Mouse (Mus musculus) liver, embryonic 14.5 days (tissue): ENCODE results near the gene Sall1. TPM values are rescaled to one million over a fixed set of nuclear protein-coding genes. Genes with fewer than 3 reads are reported as not detected.

ENCODE experiments used
- ATAC-seq: fragments of 200-750 bp; cut with Nextera tagmentation; 2 replicates; pipeline ENCODE4 v1.8.0; 2017; ENCODE audit warnings: moderate number of reproducible peaks, mild to moderate bottlenecking, moderate library complexity; ENCODE audit not compliant: insufficient read depth
- DNase-seq, 3 experiments: peaks; one replicate each; pipeline ENCODE4 v3.0.0-alpha.2; 2012 to 2013; ENCODE audit warnings: low read depth in 3 of 3, low spot score in 3 of 3
- H3K27ac ChIP-seq: fragments of 300-500 bp; sonication (generic); 2 replicates; pipeline ENCODE4 v1.5.1; 2014; ENCODE audit warnings: moderate library complexity, mild to moderate bottlenecking, control low read depth, inconsistent platforms
- H3K27me3 ChIP-seq: fragments of 300-500 bp; sonication (generic); 2 replicates; pipeline ENCODE4 v1.6.1; 2014; ENCODE audit warnings: mild to moderate bottlenecking, low read length, moderate library complexity; ENCODE audit not compliant: control insufficient read depth, insufficient read depth
- H3K36me3 ChIP-seq: fragments of 300-500 bp; sonication (generic); replicated peaks from 2 replicates; pipeline ENCODE4 v1.6.1; 2014; ENCODE audit warnings: low read depth; ENCODE audit not compliant: control insufficient read depth, insufficient read depth
- H3K4me1 ChIP-seq, 2 experiments: fragments of 200-500 bp in 1 of 2; fragments of 300-500 bp in 1 of 2; sonication (generic) in 1 of 2; replicated peaks; 2 replicates each; pipeline ENCODE4 v1.6.1; 2012 to 2014; ENCODE audit warnings: antibody characterized with exemption in 1 of 2, inconsistent platforms in 1 of 2, low read length in 1 of 2; ENCODE audit not compliant: control insufficient read depth in 2 of 2, insufficient read depth in 2 of 2
- H3K4me2 ChIP-seq: fragments of 300-500 bp; sonication (generic); 2 replicates; pipeline ENCODE4 v1.6.1; 2014; ENCODE audit warnings: low read depth, mild to moderate bottlenecking, control low read depth, moderate library complexity
- H3K4me3 ChIP-seq, 2 experiments: fragments of 200-500 bp in 1 of 2; fragments of 300-500 bp in 1 of 2; sonication (generic) in 1 of 2; 2 replicates each; pipeline ENCODE4 v1.5.1; 2012 to 2014; ENCODE audit warnings: low read depth in 2 of 2, low read length in 2 of 2, mild to moderate bottlenecking in 2 of 2, control low read depth in 1 of 2, inconsistent platforms in 1 of 2, moderate library complexity in 1 of 2; ENCODE audit not compliant: insufficient read depth in 1 of 2
- H3K9ac ChIP-seq: fragments of 300-500 bp; sonication (generic); replicated peaks from 2 replicates; pipeline ENCODE4 v1.6.1; 2014; ENCODE audit warnings: mild to moderate bottlenecking, control low read depth, moderate library complexity
- H3K9me3 ChIP-seq: fragments of 300-500 bp; sonication (generic); 2 replicates; pipeline ENCODE4 v1.6.1; 2016; ENCODE audit warnings: low read length, mixed read lengths; ENCODE audit not compliant: control insufficient read depth
- CTCF ChIP-seq: IDR thresholded peaks from 2 replicates; pipeline ENCODE4 v1.5.1; 2016; ENCODE audit warnings: antibody characterized with exemption, low read depth, control low read depth
- EP300 ChIP-seq: IDR thresholded peaks from 2 replicates; pipeline ENCODE4 v1.6.1; 2016; ENCODE audit warnings: antibody characterized with exemption, low read depth
- WGBS: fragments of 180-500 bp; shearing (Covaris S2); extraction: QIAGEN DNeasy Blood & Tissue Kit; methylation state at CpG from one replicate; pipeline ENCODE4 v1.1.7; 2014; ENCODE audit not compliant: insufficient replicate concordance; 5-methylcytosine and 5-hydroxymethylcytosine counted together
- polyA plus RNA-seq, 2 experiments: library from polyadenylated mRNA; depleted of rRNA in 1 of 2; stranded (reverse) in 1 of 2; unstranded in 1 of 2; fragments of >200 nt; fragmentation: Nextera tagmentation in 1 of 2; extraction: Ambion mirVana in 1 of 2; gene quantifications; 2 replicates each; pipeline versions ENCODE4 v1.2.1 to v1.2.3; 2012 to 2014

Sall1 gene
- polyA plus RNA-seq, 2 experiments, result 1.1 to 1.6 TPM

DNA sequence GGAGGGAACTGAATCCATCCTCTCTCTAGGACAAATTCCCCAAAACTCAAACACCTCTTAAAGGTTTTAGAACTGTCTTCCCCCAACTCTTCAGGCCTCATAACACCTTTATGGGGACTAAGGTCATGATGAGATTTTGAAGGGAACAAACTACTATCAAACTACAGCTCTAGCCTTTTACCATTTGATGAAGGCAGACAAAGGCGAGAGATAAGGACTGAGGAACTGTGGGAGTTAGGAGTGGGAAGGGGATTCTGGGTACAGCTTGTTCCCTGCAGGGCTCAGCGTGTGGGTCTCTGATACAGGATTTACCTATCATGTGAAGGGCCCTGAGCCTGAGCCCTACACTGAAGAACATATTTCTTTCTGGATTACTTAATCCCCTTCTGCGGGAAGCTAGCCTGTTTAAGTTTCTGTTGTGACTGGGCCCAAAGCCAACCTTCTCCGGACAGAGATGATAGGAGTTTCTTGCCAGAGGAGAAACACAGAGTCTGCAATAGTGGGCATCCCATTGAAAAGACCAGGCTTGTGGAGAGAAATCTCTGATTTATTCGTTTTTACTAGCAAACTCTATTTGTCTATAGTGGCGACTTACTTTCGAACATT, 27.4 kb downstream of the Sall1 start:
- WGBS, result 64% methylated on average over 7 of the region's 7 CpGs
- H3K36me3 ChIP-seq, result no peaks in the 10 kb centered on the region
- H3K9me3 ChIP-seq, result no peaks in the 10 kb centered on the region
- no peak for DNase-seq
- ATAC-seq, result no peak
- H3K27me3 ChIP-seq, result no peaks in the 10 kb centered on the region
- H3K4me3 ChIP-seq, result no peak overlapping the region
- no peak overlapping the region for H3K27ac ChIP-seq
- H3K4me2 ChIP-seq, result no peak overlapping the region
- TF ChIP-seq CTCF (no peak), EP300 (no peak)
- H3K9ac ChIP-seq, result no peak overlapping the region
- H3K4me1 ChIP-seq, result peaks cover 0 to 7% of the 10 kb centered on the region in 2 experiments; a peak in 2 of 4 replicates

DNA sequence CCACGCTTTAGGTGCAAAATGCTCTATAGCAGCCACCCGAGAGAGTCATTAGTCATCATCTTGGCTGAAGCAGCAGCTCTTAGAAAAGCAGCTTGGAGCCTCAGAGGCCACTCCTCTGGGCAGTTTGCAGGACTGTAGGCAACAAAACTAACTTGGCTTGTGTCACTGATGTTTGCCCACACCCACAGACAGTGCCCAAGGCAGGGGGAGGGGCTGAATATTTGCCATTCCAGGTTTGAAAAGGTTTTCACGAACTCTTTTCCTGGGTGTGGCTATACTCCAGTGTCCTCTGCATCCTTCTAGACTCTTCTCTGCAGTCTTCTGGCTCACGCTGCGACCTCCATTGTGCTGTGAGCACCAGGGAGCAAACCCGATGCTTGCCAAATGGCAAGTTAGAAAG, 28.4 kb downstream of the Sall1 start:
- Histone ChIP-seq H3K36me3 (no peaks in the 10 kb centered on the region), H3K4me2 (no peak overlapping the region), H3K27me3 (no peaks in the 10 kb centered on the region), H3K9ac (no peak overlapping the region), H3K4me1 (peaks cover 0 to 5% of the 10 kb centered on the region in 2 experiments; a peak in 1 of 4 replicates), H3K27ac (no peak overlapping the region), H3K9me3 (no peaks in the 10 kb centered on the region), H3K4me3 (no peak overlapping the region)
- TF ChIP-seq CTCF (no peak), EP300 (no peak)
- DNase-seq (no peak), ATAC-seq (no peak)
- WGBS, result 48% methylated on average over 6 of the region's 6 CpGs

DNA sequence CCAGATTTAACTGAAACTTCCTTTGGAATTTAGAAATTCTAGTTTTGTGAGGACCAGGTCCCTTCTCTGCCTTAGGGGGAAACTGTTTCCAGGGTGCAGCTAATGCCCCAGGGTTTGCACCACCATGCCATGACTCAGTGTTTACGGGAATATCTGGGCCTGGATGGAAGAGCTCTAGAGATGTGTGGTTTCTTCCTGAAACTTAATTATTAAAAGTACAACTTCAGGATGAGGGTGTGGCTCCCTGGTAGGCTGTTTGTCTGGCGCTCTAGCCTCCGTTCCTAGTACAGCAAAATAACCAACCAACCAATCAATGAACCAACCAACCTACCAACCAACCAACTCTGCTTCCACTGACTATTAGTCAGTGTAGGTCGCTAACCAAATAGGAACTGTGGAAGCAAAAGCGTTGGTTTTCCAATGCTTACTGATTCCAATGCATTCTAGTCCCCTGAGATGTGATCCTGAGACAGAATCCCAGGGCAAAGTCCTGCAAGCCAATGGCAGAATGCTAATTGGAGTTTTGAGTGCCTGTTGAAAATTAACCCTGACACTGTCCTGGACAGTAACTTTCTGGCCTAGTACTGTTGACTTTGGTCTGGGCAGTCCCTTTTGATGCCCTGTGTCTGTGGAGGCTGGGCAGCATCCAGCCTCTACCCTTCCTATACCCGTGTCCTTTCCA, 31.0 kb downstream of the Sall1 start:
- no peaks in the 10 kb centered on the region; the same call in 1 of the 2 replicates for H3K27me3 ChIP-seq
- H3K4me3 ChIP-seq, result no peak overlapping the region
- DNase-seq (no peak), ATAC-seq (peak; percentile 62)
- H3K9me3 ChIP-seq, result no peaks in the 10 kb centered on the region
- WGBS, result 56% methylated on average over 6 of the region's 6 CpGs
- no peak overlapping the region for H3K27ac ChIP-seq
- no peak for TF ChIP-seq CTCF
- TF ChIP-seq EP300, result no peak
- H3K4me2 ChIP-seq, result peak overlapping the region; percentile 22; the same call in 1 of the 2 replicates
- H3K9ac ChIP-seq, result no peak overlapping the region
- peaks cover 0 to 6% of the 10 kb centered on the region in 2 experiments; a peak in 1 of 4 replicates for H3K4me1 ChIP-seq
- no peaks in the 10 kb centered on the region for H3K36me3 ChIP-seq

DNA sequence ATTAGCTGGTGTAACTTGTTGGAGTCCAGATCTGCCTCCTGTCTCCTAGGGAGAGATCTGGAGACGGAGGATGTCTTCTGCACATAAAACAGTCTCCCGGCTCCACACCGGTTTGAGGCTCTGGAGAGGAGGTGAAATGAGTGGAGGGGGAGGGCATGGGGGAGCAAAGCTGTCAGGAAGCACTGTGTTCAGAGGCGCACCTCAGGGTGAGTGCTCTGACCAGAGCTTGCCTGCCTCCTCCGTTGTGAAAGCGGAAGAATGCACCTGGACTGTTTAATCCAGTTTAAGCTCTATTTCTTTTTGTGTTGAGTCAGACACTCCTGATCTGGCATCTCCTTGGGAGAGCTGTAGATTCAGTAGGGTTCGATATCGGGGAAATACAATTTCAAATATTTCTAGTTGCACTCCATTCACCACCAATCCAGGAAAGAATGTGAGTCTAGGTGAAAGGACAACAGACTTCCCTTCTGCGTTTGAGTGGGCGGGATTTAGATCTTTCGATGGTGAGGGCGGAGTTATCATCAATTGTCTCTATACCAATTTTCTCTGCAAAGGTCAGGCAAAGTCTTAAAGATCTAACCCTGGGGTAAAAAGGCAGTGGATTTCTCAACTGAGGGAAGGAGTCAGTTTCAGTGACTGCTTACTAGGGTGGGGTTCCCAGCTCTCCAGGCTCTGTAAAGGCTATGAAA, 31.8 kb downstream of the Sall1 start:
- TF ChIP-seq CTCF (no peak), EP300 (no peak)
- Histone ChIP-seq H3K27me3 (peaks cover 6% of the 10 kb centered on the region), H3K9ac (no peak overlapping the region), H3K4me1 (peaks cover 0 to 7% of the 10 kb centered on the region in 2 experiments; a peak in 1 of 4 replicates), H3K36me3 (no peaks in the 10 kb centered on the region), H3K9me3 (no peaks in the 10 kb centered on the region), H3K4me3 (no peak overlapping the region), H3K4me2 (no peak overlapping the region; the same call in 1 of the 2 replicates), H3K27ac (no peak overlapping the region)
- DNase-seq (no peak), ATAC-seq (no peak)
- WGBS, result 33% methylated on average over 12 of the region's 12 CpGs

DNA sequence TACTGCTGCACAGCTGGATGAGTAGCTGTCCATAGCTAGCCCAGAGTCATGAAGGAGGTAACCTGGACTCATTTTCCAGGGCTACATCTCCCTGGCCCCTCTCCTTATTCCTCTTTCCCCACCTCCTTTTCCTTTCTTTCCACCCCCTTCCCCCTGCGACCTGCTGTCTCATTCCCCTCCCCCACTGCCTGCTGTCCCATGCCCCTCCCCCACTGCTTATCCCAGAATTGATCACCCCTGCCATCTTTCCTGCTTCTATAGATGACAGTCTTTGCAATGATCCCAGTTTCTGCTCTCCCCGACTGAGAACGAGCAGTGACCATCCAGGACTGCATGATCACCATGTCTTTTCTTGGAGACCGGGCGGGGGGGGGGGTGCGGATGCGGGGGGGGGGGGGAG, 35.2 kb downstream of the Sall1 start:
- Histone ChIP-seq H3K27ac (no peak overlapping the region), H3K9ac (no peak overlapping the region), H3K4me3 (no peak overlapping the region), H3K4me2 (no peak overlapping the region), H3K27me3 (peaks cover 21% of the 10 kb centered on the region), H3K36me3 (no peaks in the 10 kb centered on the region), H3K9me3 (no peaks in the 10 kb centered on the region), H3K4me1 (peaks cover 0 to 2% of the 10 kb centered on the region in 2 experiments; a peak in 1 of 4 replicates)
- DNase-seq, result no peak
- ATAC-seq, result no peak
- no peak for TF ChIP-seq EP300
- TF ChIP-seq CTCF, result no peak
- WGBS, result 17% methylated on average over 6 of the region's 7 CpGs
